Comparison of ENCODE assay signal across 1 mouse cellular context in genomic region chr1:180936610-180937398, GRCm38 (mm10).
TF ChIP-seq lines count a peak whose summit lies in the region.

No protein-coding gene starts in this region.

TF ChIP-seq in MEL, 35 proteins besides CTCF, POLR2A, EP300 and RAD21 (continued from another document):
- peak; percentile 99 for TF ChIP-seq JUND (IDR thresholded peaks at IDR 0.05; ENCODE audit: low read depth, low read length)
- 0 out of 2 replicates have a peak, but pooled peaks have one; percentile 2 for TF ChIP-seq RCOR1 (IDR thresholded peaks at IDR 0.05; ENCODE audit: low read depth, low read length)
- TF ChIP-seq MXI1 (IDR thresholded peaks at IDR 0.05; ENCODE audit: low read depth, low read length), result peak; percentile 63
- peak; percentile 46 for TF ChIP-seq GATA1 (IDR thresholded peaks at IDR 0.05; ENCODE audit: low read depth, low read length)
- TF ChIP-seq MAZ (IDR thresholded peaks at IDR 0.05; ENCODE audit: low read depth, low read length), result peak; percentile 62; the same call in 1 of the 2 replicates
- TF ChIP-seq TBP (IDR thresholded peaks at IDR 0.05; ENCODE audit: low read depth, low read length), result 0 out of 2 replicates have a peak, but pooled peaks have one; percentile 42
- peak; percentile 57 for TF ChIP-seq ETS1 (IDR thresholded peaks at IDR 0.05; ENCODE audit: low read depth, low read length)
- TF ChIP-seq SIN3A (IDR thresholded peaks at IDR 0.05; ENCODE audit: low read length), result peak; percentile 59
- peak; percentile 39; the same call in 1 of the 2 replicates for TF ChIP-seq NELFE (IDR thresholded peaks at IDR 0.05; ENCODE audit: low read depth, low read length)
- TF ChIP-seq TAL1 (IDR thresholded peaks at IDR 0.05; ENCODE audit: low read length), result 0 out of 2 replicates have a peak, but pooled peaks have one; percentile 15
